Comparison of ENCODE assay signal across 18 mouse cellular contexts in genomic region chr14:51229657-51230056, GRCm38 (mm10). TPM values are rescaled to one million over a fixed set of nuclear protein-coding genes. Genes with fewer than 3 reads are reported as not detected.
"Had no signal": no experiment of that assay in that cellular context is flagged by ENCODE, and none has a peak within 500 bp of the region (broad histone marks: within the 10 kb centered on the region; RNA-seq: fewer than 3 reads in every experiment).

No protein-coding gene starts in this region.

RNA-seq across cellular contexts. Expression of gene Rnase2a, which starts 26.3 kb away (rescaled TPM):
- total RNA-seq: midbrain, postnatal 0 days; monocyte, adult 5-6 weeks; neutrophil, adult 5-6 weeks had no signal
- polyA plus RNA-seq: liver, embryonic 11.5 days; liver, embryonic 14.5 days; liver, embryonic 16.5 days; lung, embryonic 14.5 days; lung, embryonic 16.5 days; macrophage; midbrain, embryonic 11.5 days; midbrain, embryonic 13.5 days; midbrain, embryonic 15.5 days; midbrain, postnatal 0 days; neural tube, embryonic 12.5 days; neural tube, embryonic 14.5 days; spleen, adult 2 months; testis, adult 2 months; urinary bladder, adult 2 months had no signal

RNA-seq across cellular contexts. Expression of gene Ear14, which starts 26.5 kb away (rescaled TPM):
- total RNA-seq: midbrain, postnatal 0 days; monocyte, adult 5-6 weeks; neutrophil, adult 5-6 weeks had no signal
- polyA plus RNA-seq: liver, embryonic 11.5 days; liver, embryonic 14.5 days; liver, embryonic 16.5 days; lung, embryonic 14.5 days; lung, embryonic 16.5 days; macrophage; midbrain, embryonic 11.5 days; midbrain, embryonic 13.5 days; midbrain, embryonic 15.5 days; midbrain, postnatal 0 days; neural tube, embryonic 12.5 days; neural tube, embryonic 14.5 days; spleen, adult 2 months; testis, adult 2 months; thymus, adult 2 months; urinary bladder, adult 2 months had no signal

RNA-seq across cellular contexts. Expression of gene Ang2, which starts 30.7 kb away (rescaled TPM):
- total RNA-seq: midbrain, postnatal 0 days; monocyte, adult 5-6 weeks; neutrophil, adult 5-6 weeks had no signal
- polyA plus RNA-seq: liver, embryonic 11.5 days; liver, embryonic 14.5 days; liver, embryonic 16.5 days; lung, embryonic 14.5 days; lung, embryonic 16.5 days; macrophage; midbrain, embryonic 11.5 days; midbrain, embryonic 13.5 days; midbrain, embryonic 15.5 days; midbrain, postnatal 0 days; neural tube, embryonic 12.5 days; neural tube, embryonic 14.5 days; testis, adult 2 months; urinary bladder, adult 2 months had no signal
